Mouse (Mus musculus): Measurements from ENCODE around the gene Akap17b.

DNA sequence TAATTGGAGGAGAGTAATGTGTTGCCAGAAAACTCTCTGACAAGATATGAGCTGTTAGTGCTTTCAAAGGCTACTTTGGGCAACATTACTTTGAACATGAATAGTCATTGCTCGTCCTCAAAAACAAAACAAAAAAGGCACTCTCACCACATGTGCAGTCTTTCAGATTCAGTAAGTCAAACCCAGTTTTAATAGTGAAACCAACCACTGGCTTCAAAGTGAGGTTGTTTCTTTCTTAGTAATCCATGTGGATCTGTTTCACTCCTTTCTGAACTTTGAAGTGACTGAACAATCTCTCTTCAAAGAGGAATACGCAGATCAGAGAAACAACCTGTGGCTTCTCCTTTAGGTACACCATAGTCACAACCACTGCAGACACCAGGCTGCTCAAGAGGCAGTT, 36.1 kb downstream of the Akap17b start:
- TF ChIP-seq POLR2A (IDR thresholded peaks at IDR 0.05; ENCODE audit: low read depth, low read length) = no peak
- TF ChIP-seq UBTF (IDR thresholded peaks at IDR 0.05; ENCODE audit: low read depth, low read length) = no peak
- peak; percentile 71 for TF ChIP-seq EP300 (IDR thresholded peaks at IDR 0.05; ENCODE audit: low read length)
